Mouse (Mus musculus) right cerebral cortex, postnatal 10 days (tissue): ENCODE results near the gene Kcnh2.
A peak's percentile ranks its signal among the peaks of the same experiment; 100 is the strongest.

Experiments used
- DNase-seq, 2 experiments: peaks; one replicate each; pipeline ENCODE4 v3.0.0; 2021; ENCODE audit warnings: low spot score in 2 of 2

Gene Kcnh2

DNA sequence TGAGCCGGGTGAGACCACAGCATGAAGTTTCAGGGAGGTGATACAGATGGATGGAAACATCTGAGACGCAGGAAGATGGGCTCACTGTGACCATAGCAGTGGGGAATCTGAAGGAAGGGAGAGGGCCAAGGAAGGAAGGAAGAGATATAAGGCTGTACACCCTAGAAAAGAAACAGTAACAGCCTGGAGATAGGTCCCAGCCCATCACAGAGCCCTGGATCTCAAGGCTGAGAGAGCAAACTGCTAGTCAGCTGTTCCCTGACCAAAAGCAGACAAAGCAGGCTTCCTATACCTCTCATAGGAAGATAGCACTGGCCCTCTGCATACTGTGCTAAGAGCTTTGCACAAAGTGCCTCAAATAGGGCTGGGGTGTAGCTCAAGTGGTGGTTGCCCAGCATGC lies 27.3 kb upstream of the Kcnh2 start:
- no peak for DNase-seq

DNA sequence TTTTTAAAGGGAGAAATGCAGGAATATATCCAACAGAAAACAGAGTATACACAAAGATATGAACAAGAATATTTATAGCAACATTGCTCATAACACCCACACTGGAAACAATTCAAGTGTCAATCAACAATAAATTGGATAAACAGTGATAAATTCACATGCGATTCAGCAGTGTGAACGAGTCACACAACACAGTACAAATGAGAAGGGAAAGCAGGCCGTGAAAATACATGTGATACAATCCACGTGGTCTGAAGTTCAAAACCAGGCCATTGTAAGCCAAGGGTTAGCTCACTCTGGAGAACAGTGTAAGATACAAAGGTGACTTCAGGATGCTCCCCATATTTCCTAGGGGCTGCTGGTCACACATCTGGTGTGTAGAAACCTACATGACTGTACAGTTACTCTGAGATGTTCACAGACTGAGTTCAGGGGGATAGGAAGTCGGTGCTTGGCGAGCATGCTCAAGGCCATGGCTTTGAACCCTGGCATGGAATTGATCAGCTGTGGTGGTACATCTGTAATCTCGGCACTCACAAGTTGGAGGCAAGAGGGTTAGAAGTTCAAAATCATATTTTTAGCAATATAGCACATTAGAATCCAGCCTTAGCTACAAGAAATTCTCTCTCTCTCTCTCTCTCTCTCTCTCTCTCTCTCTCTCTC lies 23.4 kb upstream of the Kcnh2 start:
- DNase-seq: no peak

DNA sequence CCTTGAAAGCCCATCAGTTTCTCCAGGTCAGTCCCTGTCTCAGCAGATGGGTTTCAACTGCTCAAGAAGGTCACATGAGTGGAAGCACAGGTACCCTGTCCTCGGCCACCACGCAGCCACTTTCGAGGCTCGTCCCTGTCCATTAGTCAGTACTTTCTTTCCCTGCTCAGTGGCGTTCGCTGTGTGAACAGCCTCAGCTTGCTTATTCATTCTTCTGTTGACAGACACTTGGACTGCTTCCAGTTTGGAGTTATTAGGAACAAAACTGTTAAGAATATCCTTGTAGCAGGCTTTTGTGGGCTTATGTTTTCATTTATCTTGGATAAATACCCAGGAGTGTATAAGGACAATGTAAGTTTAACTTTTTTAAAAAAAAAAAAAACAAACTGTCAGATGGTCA lies 22.8 kb upstream of the Kcnh2 start:
- no peak for DNase-seq

DNA sequence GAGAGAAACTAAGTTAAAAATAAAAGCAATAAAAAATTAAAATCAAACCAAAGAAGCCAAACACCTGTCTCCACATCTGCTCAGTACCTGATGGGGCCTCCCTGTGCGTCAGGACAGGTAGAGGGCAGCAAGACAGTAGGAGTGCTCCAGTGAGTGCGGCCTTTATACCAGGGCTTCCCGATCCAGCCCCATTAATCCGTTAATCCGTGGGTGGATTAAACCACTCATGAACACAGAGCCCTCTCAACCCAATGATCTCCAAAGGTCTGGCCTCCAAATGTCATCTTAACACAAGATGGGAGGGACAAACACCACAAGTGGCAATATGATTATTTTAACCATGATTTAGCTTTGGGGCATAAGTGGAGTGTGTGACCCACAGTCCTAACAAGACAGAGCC lies 22.4 kb upstream of the Kcnh2 start:
- no peak for DNase-seq

DNA sequence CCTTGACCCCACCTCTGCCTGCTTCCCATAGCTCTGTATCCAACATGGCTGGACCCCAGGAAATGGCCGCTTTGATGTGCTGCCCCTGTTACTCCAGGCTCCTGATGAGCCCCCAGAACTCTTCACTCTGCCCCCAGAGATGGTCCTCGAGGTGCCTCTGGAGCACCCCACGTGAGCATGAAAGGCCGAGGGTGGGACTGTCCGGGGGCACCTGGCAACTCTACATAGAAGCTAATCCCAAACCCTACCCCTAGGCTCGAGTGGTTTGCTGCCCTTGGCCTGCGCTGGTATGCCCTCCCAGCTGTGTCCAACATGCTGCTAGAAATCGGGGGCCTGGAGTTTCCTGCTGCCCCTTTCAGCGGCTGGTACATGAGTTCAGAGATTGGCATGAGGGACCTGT lies 18.4 kb upstream of the Kcnh2 start:
- DNase-seq: no peak

DNA sequence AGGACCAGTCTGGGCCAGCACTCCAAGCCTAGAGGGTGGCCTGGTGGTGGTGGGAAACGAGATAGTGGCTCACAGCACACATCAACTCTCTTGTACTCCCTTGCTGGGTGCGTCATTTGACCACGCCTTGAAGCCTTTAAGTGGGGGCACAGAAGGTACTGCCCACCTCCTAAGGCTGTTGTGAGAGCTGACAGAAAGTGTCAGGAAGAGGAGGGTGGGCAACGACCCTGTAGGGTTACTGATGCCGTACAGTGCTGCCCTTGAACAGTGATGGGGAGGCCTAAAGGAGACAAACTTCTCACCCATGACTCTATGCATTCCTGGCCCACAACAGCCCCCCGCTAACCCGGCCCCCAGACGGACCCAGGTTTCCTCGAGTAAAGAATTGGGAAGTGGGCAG lies 15.0 kb upstream of the Kcnh2 start:
- DNase-seq: no peak

DNA sequence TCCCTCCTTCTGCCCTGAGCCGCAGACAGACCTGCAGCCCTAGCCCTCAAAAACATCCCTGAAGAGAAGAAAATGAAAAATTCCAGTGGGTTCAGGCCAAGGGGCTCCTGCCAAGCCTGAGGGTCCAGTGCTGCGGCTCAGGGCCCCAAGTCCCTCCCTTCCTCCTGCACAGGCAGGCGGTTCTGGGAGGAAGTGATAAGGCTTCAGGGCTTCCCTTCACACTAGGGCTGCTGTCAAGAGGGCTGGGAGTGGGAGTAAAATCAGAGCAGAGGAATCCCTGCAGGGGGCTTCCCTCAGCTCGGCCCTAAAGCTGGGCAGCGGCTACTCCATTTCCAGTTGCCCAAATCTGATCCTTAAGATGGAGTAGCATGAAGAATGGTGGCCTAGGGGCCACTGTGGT lies 14.1 kb upstream of the Kcnh2 start:
- DNase-seq: no peak

DNA sequence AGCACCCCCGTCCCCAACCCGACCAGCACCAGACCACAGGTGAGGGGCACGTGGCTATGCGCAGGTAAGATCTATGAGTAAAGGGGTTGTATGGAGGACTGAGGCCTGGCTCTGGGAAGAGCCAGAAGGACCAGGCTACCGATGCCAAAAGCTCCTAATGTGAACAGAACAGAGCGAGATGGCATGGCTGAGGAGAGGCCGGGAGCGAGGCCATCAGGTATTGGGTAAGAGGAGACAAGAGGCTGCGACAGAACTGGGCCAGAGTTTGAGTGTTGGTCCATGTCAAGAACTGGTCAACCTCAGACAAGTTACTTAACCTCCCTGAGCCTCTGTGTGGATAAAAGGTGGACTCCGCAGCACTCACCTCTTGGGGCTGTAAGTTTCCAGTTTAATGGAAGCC lies 13.6 kb upstream of the Kcnh2 start:
- no peak for DNase-seq

DNA sequence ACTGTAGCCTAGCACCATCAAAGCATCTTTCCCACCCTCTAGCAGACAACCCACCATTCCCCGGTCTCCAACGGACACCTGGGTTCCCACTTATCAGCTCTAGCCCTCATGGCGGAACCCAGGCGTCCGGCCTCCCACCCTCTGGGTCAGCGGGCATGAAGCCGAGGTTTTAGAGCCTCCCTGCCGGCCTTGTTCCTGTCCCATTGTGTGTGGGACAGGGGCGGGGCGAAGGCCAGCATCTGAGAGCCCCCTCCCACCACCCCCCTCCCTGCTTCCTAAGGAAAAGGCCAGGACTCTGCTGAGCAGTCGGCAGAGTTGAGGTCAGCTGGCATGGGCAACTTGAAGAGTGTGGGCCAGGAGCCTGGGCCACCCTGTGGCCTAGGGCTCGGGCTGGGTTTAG lies 13.1 kb upstream of the Kcnh2 start, which contains the start of gene Nos3:
Nos3 (plus strand) TSS at position 303 of the 400 bp plus-strand sequence.
- no peak for DNase-seq

DNA sequence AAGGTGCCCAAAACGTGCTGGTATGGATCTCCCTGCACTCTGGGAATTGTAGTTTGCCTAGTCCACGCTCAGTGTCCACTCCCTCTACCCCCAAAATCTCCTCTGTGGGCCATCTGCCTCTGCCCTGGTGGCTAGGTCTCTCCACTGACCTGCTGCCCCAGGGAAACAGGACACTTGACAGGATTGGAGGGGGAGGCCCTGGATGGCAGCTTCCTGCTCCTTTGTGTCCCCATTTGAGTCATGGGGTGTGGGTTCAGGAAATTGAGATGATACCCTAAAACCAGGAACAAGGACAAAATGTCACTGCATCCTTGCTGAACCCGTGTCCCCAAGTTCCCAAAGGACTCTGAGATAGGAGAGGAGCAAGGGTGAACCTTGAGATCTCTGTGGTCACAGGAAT lies 12.7 kb upstream of the Kcnh2 start:
- DNase-seq: no peak

DNA sequence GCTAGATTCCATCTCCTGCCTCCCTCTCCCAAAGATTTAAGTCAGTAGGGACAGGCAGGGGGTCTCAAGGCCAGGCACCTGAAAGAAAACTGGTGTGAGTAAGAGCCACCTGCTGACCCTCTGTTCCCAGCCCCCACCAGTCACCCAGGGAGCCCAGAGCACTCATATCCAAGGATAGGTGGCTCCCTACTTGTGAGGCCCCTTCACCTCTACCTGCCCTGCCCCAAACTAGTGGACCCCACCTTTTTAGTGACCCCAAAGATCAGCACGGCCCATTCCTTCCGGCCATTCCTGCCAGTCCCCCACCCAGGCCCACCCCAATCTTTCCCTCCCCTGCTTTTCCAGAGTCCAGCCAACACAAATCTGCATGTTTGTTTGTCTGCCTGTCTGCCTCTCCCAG lies 12.1 kb upstream of the Kcnh2 start:
- DNase-seq: no peak

DNA sequence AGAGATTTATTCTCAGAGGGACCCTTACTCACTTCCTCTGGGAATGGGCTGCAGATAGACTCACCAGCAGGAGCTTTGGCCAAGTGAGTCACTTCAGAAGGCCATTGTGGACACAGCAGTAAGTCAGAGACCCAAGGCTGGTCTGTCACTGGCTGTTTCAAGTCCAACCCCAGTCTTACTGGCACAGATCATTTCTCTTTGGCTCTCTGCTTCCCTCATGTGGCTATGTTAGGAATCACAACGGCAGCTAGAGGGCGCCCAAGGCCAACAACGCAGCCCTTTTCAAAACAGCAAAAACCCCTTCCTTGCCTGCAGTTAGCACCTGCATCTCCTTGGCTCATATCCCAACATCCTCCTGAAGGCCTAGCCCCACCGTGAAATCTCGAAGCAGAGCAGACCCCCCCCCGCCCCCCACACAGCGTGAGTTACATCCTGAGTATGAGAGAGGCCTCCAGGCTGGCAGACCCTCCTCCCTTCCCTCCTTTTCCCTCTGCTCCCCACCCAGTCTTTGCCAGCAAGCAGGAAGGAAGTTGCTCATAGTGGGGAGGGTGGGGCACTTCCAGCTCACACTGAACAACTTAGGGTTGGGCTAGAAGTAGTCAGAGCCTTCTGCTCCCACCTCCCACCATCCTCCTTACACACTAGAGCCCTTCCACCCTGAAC lies 9.5 kb upstream of the Kcnh2 start:
- DNase-seq: peak; percentile 82 to 88

DNA sequence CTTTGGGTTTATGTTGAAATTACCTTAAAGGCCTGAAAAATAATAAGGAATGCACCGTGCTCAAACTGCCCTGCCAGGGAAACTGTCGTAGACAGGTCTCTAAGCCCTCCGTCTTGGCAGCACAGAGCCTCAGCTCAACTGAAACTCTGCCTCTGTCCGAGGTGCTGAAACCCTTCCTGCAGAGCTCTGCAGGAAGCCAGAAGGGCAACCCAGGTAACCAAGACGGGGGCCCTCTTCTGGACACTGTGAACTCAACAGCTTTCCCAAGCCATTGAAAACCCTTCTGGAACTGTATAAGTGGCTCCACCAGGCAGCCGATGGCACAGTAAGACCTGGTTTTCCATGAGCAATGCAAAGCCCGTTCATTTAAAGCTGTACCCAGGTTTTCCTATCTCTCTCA lies 6.1 kb upstream of the Kcnh2 start:
- DNase-seq: no peak

DNA sequence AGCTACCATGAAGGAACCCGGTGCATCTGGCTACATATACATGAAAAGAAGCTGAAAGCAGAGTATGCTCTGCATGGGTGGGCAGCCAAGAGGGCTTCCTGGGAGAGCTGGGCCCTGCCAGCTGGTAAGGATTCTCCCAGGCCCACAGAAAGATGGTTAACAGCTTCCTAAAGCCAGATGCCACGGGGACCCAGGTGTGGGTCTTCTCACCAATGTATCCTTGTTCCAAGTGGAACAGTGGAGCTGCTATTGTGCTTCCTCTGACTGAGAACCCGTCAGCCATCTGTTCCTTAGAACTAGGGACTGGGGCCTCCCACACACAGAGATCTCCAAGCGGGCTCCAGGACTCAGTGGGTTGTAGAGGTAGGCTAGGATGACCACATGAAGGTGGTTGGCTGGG lies 5.4 kb upstream of the Kcnh2 start:
- DNase-seq: no peak

DNA sequence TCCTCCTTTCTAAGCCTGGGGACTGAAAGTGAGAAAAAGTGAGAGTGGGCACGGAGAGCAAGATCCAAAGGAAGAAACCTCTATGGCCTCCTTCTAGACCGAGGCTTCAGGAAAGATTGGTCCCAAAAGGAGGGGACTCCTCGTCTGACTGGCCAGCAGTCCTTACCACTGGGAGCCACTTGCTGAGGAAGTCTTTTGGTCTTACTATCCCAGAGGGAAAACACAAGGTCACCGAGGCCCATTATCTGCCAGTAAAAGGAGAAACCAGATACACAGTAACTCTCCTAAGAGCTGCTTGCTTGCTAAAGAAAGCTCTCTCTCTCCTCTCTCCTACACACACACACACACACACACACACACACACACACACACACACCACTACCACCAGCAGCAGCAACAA lies 1.9 kb upstream of the Kcnh2 start:
- no peak for DNase-seq

DNA sequence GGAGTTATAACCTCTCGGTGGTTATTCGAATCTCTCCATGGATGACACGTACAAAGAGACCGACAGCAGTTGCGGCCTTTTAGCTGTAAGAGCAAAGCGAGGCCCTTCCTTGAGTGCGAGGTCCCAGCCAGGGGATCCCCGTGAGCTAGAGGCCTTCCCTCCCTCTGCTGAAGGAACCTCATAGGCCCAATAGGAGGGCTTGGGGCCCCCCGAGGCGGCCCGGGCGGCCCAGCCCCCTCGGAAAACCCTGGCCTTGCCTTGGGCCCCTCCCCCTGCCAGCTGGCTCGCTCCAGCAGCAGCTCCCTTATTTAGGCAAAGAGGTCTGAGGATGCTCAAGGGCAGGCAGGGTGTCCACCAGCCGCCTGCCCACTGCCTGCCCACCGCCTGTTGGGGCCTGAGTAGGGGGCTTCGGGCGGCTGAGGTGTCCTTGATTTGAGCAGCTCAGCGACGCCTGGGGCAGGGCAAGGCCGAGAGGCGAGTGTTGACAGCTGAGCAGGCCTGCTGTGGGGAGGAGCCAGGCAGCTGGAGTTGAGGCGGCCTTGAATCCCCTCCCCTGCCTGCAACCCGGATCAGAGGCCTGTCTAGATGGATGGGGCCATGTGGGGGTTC lies 951 bp upstream of the Kcnh2 start:
- no peak for DNase-seq

DNA sequence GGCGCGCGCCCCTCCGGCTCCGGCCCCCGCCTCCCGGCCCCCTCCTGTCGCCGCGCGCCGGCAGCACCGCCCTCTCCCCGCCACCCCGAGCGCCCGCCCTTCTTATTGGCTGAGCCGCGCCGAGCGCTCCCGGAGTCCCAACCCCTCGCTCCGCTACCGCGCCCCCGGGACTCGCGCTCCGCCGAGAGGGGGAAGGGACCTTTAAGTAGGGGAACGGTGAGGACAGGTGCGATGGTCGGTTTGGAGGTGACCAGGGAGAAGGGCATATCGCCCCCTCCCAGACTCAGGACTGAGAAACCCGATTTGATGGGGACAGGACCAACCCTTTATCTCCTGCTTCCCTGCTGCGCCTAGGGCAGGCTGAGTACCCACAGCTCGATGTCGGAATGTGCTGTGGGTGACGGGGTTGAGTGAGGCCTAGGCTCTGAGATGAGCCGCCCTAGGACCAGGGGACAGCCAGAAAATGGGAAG lies 332 bp upstream of the Kcnh2 start:
- DNase-seq: peak; percentile 94

DNA sequence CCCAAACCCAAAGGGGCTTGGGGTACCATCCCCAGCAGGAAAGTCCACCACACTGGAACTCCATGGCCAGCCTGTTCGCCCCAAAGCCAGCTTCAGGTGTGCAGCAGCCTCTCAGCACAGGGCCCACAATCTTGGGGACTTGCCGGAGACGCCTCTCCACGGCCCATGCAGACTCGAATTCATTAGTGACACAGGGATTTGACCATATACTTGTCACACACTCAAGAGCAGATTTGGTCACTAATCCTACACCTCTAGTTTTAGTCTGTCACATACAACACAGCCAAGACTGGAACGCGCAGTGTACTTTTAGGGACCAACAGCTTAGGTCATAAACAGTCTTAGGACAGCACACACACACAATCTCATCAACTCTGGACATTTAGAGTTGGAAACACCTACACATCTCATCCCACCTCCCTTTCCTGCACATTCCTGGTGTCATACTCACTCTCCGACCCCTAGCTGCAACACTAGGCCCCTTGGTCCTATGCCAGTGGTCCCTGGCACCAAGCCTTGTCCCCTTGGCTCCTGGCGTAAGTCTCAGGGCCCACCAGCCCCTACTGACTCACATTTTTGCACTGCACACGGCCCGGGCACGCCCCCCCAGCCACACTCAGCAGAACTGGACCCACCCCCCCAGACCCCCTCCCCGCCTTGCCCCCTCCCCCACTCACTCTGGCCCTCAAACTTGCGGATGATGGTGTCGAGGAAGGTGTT lies 713 bp downstream of the Kcnh2 start:
- DNase-seq: no peak

DNA sequence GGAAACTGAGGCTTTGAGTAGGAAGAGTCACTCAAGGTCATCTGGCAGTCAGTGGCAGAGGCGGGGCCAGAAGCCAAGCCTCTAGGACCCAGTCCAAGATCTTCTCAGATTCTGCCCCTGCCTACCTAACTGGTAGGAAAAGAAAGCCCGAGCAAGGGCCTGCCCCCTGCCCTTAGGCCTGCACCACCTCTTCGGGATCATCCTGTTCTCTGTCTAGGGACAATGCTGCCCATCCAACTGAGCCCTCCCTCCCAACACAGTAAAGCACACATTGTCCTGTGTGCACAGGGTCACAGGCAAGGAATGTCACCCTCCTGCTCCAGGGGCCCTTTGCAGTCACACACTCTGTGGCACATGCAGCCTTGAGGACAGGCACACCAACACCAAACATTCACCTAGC lies 1.3 kb downstream of the Kcnh2 start:
- no peak for DNase-seq

DNA sequence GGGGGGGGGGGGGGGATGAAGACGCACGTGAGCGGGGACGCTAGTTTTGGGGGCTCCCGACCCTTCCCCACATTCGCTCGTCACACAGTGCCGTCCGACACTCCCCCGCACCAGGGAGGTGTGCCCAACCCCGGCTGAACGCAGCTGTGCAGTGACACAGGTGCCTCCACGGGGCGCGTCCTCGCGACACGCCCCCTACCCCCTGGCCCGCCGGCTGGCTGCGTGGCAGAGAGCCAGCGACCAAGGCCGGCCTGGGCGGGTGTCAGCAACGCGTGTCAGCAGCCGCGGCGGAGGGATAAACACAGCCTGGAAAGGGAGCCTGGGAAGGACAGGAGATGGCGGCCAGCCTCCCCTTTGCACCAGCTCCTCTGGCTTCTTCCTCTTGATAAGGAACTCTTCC lies 2.9 kb downstream of the Kcnh2 start:
- DNase-seq: no peak

DNA sequence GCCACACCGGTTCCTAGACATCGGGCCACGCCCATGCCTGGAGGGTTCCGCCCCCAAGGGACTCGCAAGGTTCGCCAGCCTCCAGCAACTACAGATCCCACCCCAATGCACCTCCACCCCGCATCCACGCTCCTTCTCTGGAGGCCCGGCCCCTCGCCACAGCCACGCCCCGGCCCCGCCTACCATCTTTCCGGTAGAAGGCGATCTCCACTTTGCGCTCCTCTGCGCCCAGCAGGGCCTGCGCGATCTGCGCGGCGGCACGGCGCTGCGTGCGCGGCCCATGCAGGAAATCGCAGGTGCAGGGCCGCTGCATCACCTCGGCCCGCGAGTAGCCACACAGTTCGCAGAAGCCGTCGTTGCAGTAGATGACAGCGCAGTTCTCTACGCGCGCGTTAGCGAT lies 3.3 kb downstream of the Kcnh2 start:
- peak; percentile 75 to 78 for DNase-seq

DNA sequence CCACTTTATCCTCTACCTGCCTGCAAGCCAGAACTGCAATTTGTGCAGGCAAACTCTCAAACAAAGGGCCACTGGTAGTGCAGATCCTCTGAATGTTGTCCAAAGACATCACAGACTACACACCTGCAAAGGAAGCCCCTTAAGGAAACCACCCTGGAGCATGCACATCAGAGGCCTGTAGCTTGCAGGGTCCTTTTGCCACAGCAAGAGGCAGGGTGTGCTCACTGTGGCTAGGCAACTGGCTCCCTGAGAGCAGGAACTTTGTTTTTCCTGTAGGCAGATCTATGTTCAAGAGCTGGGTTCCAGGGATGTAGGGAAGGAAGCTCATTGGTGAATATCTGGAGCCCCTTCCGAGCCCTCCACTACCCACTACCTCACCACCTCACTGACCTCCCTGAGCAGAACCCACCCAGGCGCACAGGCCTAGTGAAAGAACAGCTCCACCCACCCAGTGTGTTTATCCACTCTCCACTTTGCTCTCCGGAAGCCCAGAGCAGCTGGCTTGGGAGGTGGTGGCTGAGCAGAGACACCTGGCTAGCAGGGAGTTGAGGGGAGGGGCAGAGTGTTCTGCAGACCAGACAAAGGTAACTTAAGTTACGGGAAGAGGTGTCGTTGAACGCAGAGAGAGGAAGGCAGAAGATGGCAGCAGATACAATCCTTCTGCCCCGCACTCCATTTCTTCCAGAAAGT lies 4.1 kb downstream of the Kcnh2 start:
- DNase-seq: no peak
